8 mouse cellular contexts compared by ENCODE assay signal in the genomic region with DNA sequence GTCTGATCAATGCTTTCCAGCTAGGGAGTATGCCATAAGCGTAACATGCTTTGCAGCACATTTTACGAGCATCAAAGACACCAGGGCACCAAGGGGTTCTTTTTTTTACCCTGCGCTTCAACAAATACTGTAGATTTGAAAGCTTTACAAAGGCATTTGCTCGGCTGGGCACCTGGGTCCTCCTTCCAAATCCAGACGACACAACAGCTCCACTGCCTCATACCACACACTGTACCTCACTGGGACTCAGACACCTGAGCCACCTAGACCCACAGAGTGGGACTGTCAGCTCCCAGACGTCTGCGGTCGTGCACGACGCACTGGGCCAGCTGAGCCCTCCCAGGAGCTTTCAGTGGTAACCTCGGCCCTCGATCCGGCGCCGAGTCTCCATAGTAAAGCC. TPM values are rescaled to one million over a fixed set of nuclear protein-coding genes. Genes with fewer than 3 reads are reported as not detected.
DNase-seq lines count a peak whose midpoint lies in the region; ATAC-seq lines count a peak whose summit lies in the region.

No protein-coding gene starts in this region.

- intact Hi-C loops in left cerebral cortex, postnatal 36 days (cut with DNase I), result no loop called here

- H3K9me3 ChIP-seq in forebrain, embryonic 14.5 days (replicated peaks; ENCODE audit: control insufficient read depth, low read length), result no peaks in the 10 kb centered on the region
- H3K9me3 ChIP-seq in hindbrain, embryonic 15.5 days, result no peaks in the 10 kb centered on the region
- no peaks in the 10 kb centered on the region for H3K9me3 ChIP-seq in stomach, embryonic 15.5 days

- peak overlapping the region; percentile 86 for H3K9ac ChIP-seq in forebrain, embryonic 14.5 days (ENCODE audit: low read length)
- H3K9ac ChIP-seq in hindbrain, embryonic 15.5 days, result peak overlapping the region; percentile 83
- H3K9ac ChIP-seq in stomach, embryonic 15.5 days, result peak overlapping the region; percentile 93

- peak overlapping the region; percentile 27; the same call in 1 of the 2 replicates for H3K27ac ChIP-seq in forebrain, embryonic 14.5 days (ENCODE audit: low read depth, low read length)
- peak overlapping the region; percentile 95 for H3K27ac ChIP-seq in hindbrain, embryonic 15.5 days (replicated peaks)
- H3K27ac ChIP-seq in stomach, embryonic 15.5 days, result 0 out of 2 replicates have a peak overlapping the region, but pooled peaks have one; percentile 11

- no peak for ATAC-seq in CD4-positive, CD25-positive, alpha-beta regulatory T cell, adult 4 months
- ATAC-seq in forebrain, embryonic 14.5 days, result no peak
- ATAC-seq in hindbrain, embryonic 15.5 days (ENCODE audit: low FRiP score, low read depth), result no peak
- no peak for ATAC-seq in stomach, embryonic 15.5 days (ENCODE audit: insufficient read depth, low FRiP score, low read depth)

- 2% methylated on average over 15 of the region's 15 CpGs for WGBS in forebrain, embryonic 14.5 days
- under 1% methylated on average over 15 of the region's 15 CpGs for WGBS in hindbrain, embryonic 15.5 days
- WGBS in stomach, embryonic 15.5 days, result 3% methylated on average over 15 of the region's 15 CpGs

- H3K4me3 ChIP-seq in forebrain, embryonic 14.5 days (ENCODE audit: low read depth, low read length), result peak overlapping the region; percentile 84
- H3K4me3 ChIP-seq in hindbrain, embryonic 15.5 days, result peak overlapping the region; percentile 73
- H3K4me3 ChIP-seq in stomach, embryonic 15.5 days (replicated peaks), result peak overlapping the region; percentile 81

- peak; percentile 64 for DNase-seq in CD4-positive, CD25-positive, alpha-beta regulatory T cell, adult 2 months (ENCODE audit: low read depth, low spot score)
- peak; percentile 36 to 51 for DNase-seq in adrenal gland, postnatal 36 days
- peak; percentile 54 for DNase-seq in forebrain, embryonic 14.5 days (ENCODE audit: low spot score)
- DNase-seq in left cerebral cortex, postnatal 36 days (ENCODE audit: low spot score in 2 of 2), result peak; percentile 33 to 44
- DNase-seq in mesoderm, embryonic 11.5 days (ENCODE audit: low read depth, low spot score), result peak; percentile 41

- no peaks in the 10 kb centered on the region for H3K27me3 ChIP-seq in forebrain, embryonic 14.5 days (replicated peaks; ENCODE audit: control insufficient read depth, insufficient read depth, low read length)
- H3K27me3 ChIP-seq in hindbrain, embryonic 15.5 days, result no peaks in the 10 kb centered on the region
- H3K27me3 ChIP-seq in stomach, embryonic 15.5 days (replicated peaks), result no peaks in the 10 kb centered on the region

- H3K36me3 ChIP-seq in forebrain, embryonic 14.5 days (ENCODE audit: control insufficient read depth, insufficient read depth, low read length), result no peaks in the 10 kb centered on the region
- no peaks in the 10 kb centered on the region for H3K36me3 ChIP-seq in hindbrain, embryonic 15.5 days
- no peaks in the 10 kb centered on the region for H3K36me3 ChIP-seq in stomach, embryonic 15.5 days

- peak overlapping the region; percentile 74 for H3K4me2 ChIP-seq in forebrain, embryonic 14.5 days (ENCODE audit: low read length)
- peak overlapping the region; percentile 66 for H3K4me2 ChIP-seq in hindbrain, embryonic 15.5 days
- peak overlapping the region; percentile 69 for H3K4me2 ChIP-seq in stomach, embryonic 15.5 days

- peaks cover 9% of the 10 kb centered on the region for H3K4me1 ChIP-seq in forebrain, embryonic 14.5 days (ENCODE audit: control insufficient read depth, insufficient read depth, low read length)
- peaks cover 20% of the 10 kb centered on the region for H3K4me1 ChIP-seq in hindbrain, embryonic 15.5 days (replicated peaks)
- H3K4me1 ChIP-seq in stomach, embryonic 15.5 days, result peaks cover 4% of the 10 kb centered on the region; the same call in 1 of the 2 replicates

RNA-seq across cellular contexts. Expression of gene Magi3, which starts 1.2 kb away (rescaled TPM):
- polyA plus RNA-seq in CD4-positive, CD25-positive, alpha-beta regulatory T cell, adult 4 months (2017; shearing (Covaris generic)), result 1 to 10 TPM; 4.1 to 5.0 TPM
- 10 to 100 TPM; 18.6 to 28.7 TPM for total RNA-seq in adrenal gland, postnatal 36 days (2021)
- 5.1 and 5.5 TPM in 2 replicates for polyA plus RNA-seq in forebrain, embryonic 14.5 days (2014; fragmentation: Nextera tagmentation; extraction: Ambion mirVana)
- polyA plus RNA-seq in hindbrain, embryonic 15.5 days (2015; fragmentation: Nextera tagmentation; extraction: Ambion mirVana), result 5.1 and 5.9 TPM in 2 replicates
- total RNA-seq in left cerebral cortex, postnatal 36 days (2021), result 10 to 100 TPM; 43.0 to 52.4 TPM
- 7.0 and 8.2 TPM in 2 replicates for polyA plus RNA-seq in stomach, embryonic 15.5 days (2015; fragmentation: Nextera tagmentation; extraction: Ambion mirVana)

Comparison
In these comparisons a context has a peak if more than half of its experiments do, and no peak if none do; other contexts are left out.
1. H3K27ac ChIP-seq: peak in every context shown above with its lines; median percentile 95 in hindbrain, embryonic 15.5 days; 27 in forebrain, embryonic 14.5 days; 11 in stomach, embryonic 15.5 days.